Mouse (Mus musculus) induced T-regulatory cell, adult 2 months (primary cell): ENCODE results near the gene Zfp579.
A peak's percentile ranks its signal among the peaks of the same experiment; 100 is the strongest.

ENCODE experiments used
- DNase-seq: peaks from one replicate; pipeline ENCODE4 v3.0.0-alpha.2; 2012; ENCODE audit warnings: low read depth

Zfp579 gene

GRCm38 (mm10) chr7:4996003-4996895 is at the start of gene Zfp579:
Gene Zfp579 (minus strand): TSS chr7:4996158.
- peak; percentile 84 for DNase-seq

- DNase-seq = no peak
These were observed 49.0 kb upstream of the Zfp579 start for GRCm38 (mm10) chr7:5044981-5045380.

- DNase-seq = no peak
These were observed 43.0 kb upstream of the Zfp579 start for GRCm38 (mm10) chr7:5038940-5039339.

GRCm38 (mm10) chr7:5038109-5038732 is 42.3 kb upstream of the Zfp579 start, which contains the start of gene Zfp784:
Gene Zfp784 (minus strand): TSS chr7:5038446.
- DNase-seq = peak; percentile 96

- no peak for DNase-seq
These were observed 41.5 kb upstream of the Zfp579 start for GRCm38 (mm10) chr7:5037467-5037866.

GRCm38 (mm10) chr7:5037026-5037425 is 41.1 kb upstream of the Zfp579 start:
- no peak for DNase-seq

- DNase-seq = no peak
These were observed 40.2 kb upstream of the Zfp579 start for GRCm38 (mm10) chr7:5036136-5036535.

GRCm38 (mm10) chr7:5035628-5036027 is 39.7 kb upstream of the Zfp579 start:
- DNase-seq = no peak

GRCm38 (mm10) chr7:5033818-5034217 is 37.9 kb upstream of the Zfp579 start, which contains the start of gene 4632433K11Rik:
Gene 4632433K11Rik (plus strand): TSS chr7:5034118.
- no peak for DNase-seq

GRCm38 (mm10) chr7:5031496-5031895 is 35.5 kb upstream of the Zfp579 start:
- no peak for DNase-seq

GRCm38 (mm10) chr7:5030554-5031275 is 34.8 kb upstream of the Zfp579 start:
- no peak for DNase-seq

GRCm38 (mm10) chr7:5029946-5030345 is 34.0 kb upstream of the Zfp579 start:
- DNase-seq = no peak

- DNase-seq = no peak
These were observed 33.6 kb upstream of the Zfp579 start for GRCm38 (mm10) chr7:5029543-5029942.

- DNase-seq = peak; percentile 14
These were observed 25.2 kb upstream of the Zfp579 start for GRCm38 (mm10) chr7:5021197-5021596.

- DNase-seq = no peak
These were observed 24.7 kb upstream of the Zfp579 start for GRCm38 (mm10) chr7:5020685-5021084.

GRCm38 (mm10) chr7:5020000-5020681 is 24.2 kb upstream of the Zfp579 start, which contains the start of the genes Zfp865 and Ccdc106:
Gene Zfp865 (plus strand): TSS chr7:5020376.
Gene Ccdc106 (plus strand): TSS chr7:5020553.
- DNase-seq = peak; percentile 100

- DNase-seq = peak; percentile 34
These were observed 23.6 kb upstream of the Zfp579 start for GRCm38 (mm10) chr7:5019576-5019975.

GRCm38 (mm10) chr7:5017931-5018330 is 22.0 kb upstream of the Zfp579 start:
- DNase-seq = no peak

GRCm38 (mm10) chr7:5017352-5017751 is 21.4 kb upstream of the Zfp579 start:
- peak; percentile 25 for DNase-seq

GRCm38 (mm10) chr7:5016920-5017319 is 21.0 kb upstream of the Zfp579 start:
- peak; percentile 26 for DNase-seq

GRCm38 (mm10) chr7:5016057-5016456 is 20.1 kb upstream of the Zfp579 start:
- DNase-seq = no peak
